Mouse (Mus musculus) CD4-positive helper T cell, adult 2 months (primary cell): ENCODE measurements around the gene Ipmk.
A peak's percentile ranks its signal among the peaks of the same experiment; 100 is the strongest.
"Not testable (repeated sequence)": the region's sequence is repeated elsewhere in the genome, so short reads cannot be mapped to it uniquely, and the experiment has no call there.

Experiments
- DNase-seq: peaks from one replicate; pipeline ENCODE4 v3.0.0-alpha.2; 2012; ENCODE audit warnings: low read depth, missing footprints, low spot score

Ipmk gene

DNA sequence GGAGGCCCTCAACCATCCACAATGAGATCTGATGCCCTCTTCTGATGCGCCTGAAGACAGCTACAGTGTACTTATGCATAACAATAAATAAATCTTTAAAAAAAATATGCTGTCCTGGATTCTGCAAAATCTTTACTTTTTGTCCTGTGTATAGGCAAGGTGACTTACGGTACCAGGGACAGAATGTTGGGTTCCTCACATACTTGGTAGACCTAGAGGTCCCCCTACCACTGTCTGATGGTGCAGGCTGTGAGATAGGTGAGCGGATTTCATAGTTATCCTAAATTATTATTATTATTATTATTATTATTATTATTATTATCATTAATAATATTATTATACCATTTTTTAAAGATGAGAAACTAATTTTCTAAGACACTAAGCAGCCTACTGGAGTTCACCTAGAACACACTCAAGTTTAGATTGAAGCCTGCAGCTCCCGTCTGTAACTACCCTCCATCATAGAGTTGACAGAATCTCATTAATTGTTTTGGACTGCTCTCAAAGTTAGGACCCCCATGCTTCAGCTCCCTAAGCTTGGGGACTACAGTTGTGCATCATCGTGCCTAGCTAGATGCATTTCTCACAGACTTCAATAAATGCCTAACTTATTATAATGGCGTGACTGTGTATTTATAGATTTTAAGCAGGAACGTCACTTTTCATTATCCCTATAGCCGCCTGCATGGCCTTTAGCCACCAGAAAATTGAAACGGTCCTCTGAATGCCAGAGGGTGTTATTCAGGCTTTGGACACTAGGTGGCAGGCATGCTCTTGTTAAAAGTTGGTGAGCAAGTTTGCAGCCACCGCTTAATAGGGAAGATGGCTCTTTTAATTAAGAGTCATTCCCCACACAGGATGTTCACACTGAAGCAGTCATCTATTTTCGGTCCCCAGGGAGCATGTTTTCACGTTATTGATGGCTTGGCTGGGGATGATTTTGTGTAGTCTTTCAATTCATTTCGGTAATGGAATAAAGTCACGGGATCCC is 74.8 kb downstream of the Ipmk start:
- peak; percentile 51 for DNase-seq

DNA sequence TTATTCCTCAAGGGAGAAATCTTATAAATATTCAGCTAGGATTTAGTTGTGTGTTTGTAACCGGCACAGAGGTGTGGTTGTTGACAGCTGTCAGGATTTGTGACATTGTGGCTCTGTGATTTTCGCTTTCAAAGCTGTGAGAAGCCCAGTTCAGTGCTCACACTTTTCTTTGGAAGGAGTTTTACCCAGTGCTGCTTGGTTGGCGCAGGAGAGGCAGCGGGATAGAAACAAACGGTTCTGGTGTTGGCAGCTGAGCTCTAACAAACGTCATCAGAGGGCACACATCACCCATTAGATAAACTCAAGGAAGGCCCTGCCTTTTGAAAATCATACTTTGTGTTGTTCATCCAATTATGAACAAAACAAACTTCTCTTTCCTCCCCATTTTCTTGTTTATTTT is 79.2 kb downstream of the Ipmk start:
- DNase-seq, result no peak

DNA sequence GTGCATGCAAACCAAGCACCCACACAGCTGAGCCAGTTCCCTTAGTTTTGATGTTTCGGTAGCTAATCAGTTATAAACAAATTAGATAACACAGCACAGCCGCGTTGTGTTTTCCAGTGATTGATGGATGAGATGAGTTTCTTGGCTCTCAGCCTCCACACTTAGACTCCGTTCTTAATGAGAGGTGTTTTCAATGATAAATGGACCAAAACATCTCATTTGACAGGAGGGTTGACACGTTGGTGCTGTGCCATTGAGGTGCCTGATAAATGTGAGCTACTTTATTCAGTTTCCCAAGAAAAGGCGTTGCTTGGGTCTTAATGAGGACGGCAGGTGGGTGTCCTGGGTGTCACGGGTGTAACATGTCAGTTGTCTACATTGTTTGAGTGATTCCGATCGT is 79.8 kb downstream of the Ipmk start:
- DNase-seq, result no peak

GRCm38 (mm10) chr10:71428246-71428864 is 80.8 kb downstream of the Ipmk start:
- no peak for DNase-seq

- DNase-seq, result no peak
Observed at GRCm38 (mm10) chr10:71430661-71431060, 83.1 kb downstream of the Ipmk start.

DNA sequence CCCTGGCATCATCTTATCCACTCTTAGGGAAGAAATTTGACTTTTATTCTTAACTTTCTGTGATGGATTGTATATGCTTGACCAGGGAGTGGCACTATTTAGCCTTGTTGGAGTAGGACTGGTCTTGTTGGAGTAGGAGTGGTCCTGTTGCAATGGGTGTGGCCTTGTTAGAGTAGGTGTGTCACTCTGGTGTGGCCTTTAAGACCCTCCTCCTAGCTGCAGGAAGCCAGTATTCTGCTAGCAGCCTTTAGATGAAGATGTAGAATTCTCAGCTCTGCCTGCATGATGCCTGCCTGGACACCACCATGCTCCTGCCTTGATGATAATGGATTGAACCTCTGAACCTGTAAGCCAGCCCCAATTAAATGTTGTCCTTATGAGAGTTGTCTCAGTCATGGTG is 95.5 kb downstream of the Ipmk start:
- no peak for DNase-seq

GRCm38 (mm10) chr10:71447661-71448060 is 100.1 kb downstream of the Ipmk start:
- DNase-seq, result no peak

GRCm38 (mm10) chr10:71448284-71448683 is 100.7 kb downstream of the Ipmk start:
- DNase-seq, result no peak

DNA sequence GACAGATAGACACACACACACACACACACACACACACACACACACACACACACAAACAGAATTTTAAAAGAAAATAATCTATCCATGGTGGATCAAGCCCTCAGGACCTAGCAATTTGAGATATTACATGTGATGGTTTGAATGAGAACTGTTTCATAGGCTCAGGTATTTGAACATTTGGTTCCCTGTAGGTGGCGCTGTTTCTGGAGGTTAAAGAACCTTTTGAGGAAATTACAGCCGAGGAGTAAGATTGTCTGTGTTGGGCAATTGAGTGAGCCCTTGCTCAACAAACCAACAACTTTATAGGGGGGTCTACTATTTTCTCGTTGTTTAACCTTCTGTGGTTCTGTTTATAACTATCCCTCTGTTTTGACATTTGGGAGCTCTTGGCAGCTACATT is 107.8 kb downstream of the Ipmk start:
- DNase-seq, result no peak

GRCm38 (mm10) chr10:71462371-71462770 is 114.8 kb downstream of the Ipmk start:
- not testable (repeated sequence) for DNase-seq

DNA sequence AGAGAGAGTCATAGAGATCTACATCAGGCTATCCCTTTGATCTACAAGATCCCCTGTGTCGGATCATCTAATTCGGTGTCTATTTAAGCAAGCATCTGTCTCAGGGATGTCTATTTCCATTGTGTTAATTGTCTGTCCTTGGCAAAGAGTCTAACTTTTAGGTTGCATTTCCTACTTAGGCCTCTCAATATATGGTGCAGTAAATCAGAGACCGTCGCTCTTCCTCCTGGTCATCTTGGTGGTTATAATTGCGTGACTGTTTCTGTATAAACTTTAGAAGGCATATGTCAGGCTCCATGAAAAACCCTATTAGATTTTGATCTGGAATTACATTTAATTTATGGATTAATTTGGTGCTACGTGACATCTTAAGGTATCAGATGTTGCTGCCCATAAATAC is 116.9 kb downstream of the Ipmk start:
- no peak for DNase-seq

- DNase-seq, result no peak
Observed at GRCm38 (mm10) chr10:71468315-71468714, 120.8 kb downstream of the Ipmk start.

GRCm38 (mm10) chr10:71469751-71470150 is 122.2 kb downstream of the Ipmk start:
- DNase-seq, result no peak

DNA sequence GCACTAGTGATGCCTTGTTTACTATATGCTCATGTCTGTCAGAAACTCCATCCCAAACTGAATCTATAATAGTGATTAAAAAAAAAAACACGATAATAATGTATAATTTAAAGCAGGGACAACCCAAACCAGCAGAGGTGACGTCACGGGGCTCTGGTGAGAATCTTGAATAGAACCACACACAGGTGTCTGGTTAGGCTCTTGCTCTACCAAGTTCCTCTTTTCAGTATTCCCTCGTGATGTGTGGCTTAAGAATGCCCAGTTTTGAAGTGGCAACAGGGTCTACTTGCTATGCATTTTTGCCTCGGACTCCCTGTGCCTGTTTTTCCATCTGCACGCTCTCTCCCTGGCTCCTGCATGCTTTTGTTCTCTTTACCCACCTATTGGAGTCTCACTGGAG is 124.5 kb downstream of the Ipmk start:
- DNase-seq, result no peak

GRCm38 (mm10) chr10:71473590-71473989 is 126.0 kb downstream of the Ipmk start:
- no peak for DNase-seq

- DNase-seq, result no peak
Observed at GRCm38 (mm10) chr10:71476471-71477080, 129.0 kb downstream of the Ipmk start.

GRCm38 (mm10) chr10:71477147-71477546 is 129.6 kb downstream of the Ipmk start:
- DNase-seq, result no peak

GRCm38 (mm10) chr10:71479700-71480325 is 132.2 kb downstream of the Ipmk start:
- no peak for DNase-seq
